Mouse (Mus musculus): ENCODE measurements around the gene Mlec. TPM values are rescaled to one million over a fixed set of nuclear protein-coding genes. Genes with fewer than 3 reads are reported as not detected.

Gene Mlec
- total and polyA plus RNA-seq, 2 experiments from 2014 or later, result 20.6 to 80.9 TPM

DNA sequence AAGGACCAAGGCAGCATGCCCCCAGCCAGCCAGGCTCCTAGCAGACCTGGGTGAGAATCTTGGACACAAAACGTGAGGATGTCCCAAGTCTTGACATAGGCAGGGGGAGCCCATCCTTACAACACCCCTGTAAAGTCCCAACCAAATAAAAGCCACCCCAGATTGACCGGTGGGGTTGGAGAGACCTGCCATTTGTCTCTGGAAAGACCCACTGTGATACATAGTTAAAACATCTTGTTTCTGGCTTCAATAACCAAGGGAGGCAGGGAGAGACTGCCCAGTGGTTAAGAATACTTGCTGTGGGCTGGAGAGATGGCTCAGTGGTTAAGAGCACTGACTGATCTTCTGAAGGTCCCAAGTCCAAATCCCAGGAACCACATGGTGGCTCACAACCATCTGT is 55.7 kb downstream of the Mlec start:
- ATAC-seq, result no peak
- H3K4me3 ChIP-seq (ENCODE audit: low read length), result no peak overlapping the region
- H3K27me3 ChIP-seq (ENCODE audit: insufficient read depth, low read length), result no peaks in the 10 kb centered on the region
- no peak overlapping the region for H3K9ac ChIP-seq (replicated peaks; ENCODE audit: low read length)
- H3K36me3 ChIP-seq (ENCODE audit: insufficient read depth, low read length), result peaks cover 10% of the 10 kb centered on the region; the same call in 1 of the 2 replicates
- no peaks in the 10 kb centered on the region for H3K9me3 ChIP-seq (ENCODE audit: low read length)
- DNase-seq (ENCODE audit: low spot score), result no peak
- no peak overlapping the region for H3K4me2 ChIP-seq (ENCODE audit: low read depth, low read length)
- WGBS, result 87% methylated on average over 2 of the region's 2 CpGs
- H3K27ac ChIP-seq, result no peak overlapping the region
- no peaks in the 10 kb centered on the region for H3K4me1 ChIP-seq (ENCODE audit: insufficient read depth, low read length)
- TF ChIP-seq CTCF (IDR thresholded peaks at IDR 0.05; ENCODE audit: low read depth), result no peak

DNA sequence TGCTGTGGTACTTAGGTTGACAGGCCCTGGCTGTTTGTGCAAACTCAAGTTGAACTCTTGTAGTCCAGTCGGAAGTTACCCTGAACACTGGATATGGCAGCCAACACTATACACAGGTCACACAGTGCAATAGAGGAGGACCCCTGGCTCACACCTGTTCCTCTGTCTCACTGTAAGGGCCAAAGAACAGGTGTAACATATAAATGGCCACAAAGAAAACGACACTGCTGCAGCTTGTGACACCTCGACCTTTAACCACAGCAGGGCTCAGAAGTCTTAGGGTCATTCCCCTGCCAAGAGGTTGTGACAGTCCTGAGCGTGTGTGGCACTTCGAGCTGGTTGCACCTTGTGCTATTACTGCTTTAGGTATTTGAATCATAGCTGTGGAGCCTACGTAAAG is 57.5 kb downstream of the Mlec start:
- no peak for TF ChIP-seq CTCF (IDR thresholded peaks at IDR 0.05; ENCODE audit: low read depth)
- H3K4me2 ChIP-seq (ENCODE audit: low read depth, low read length), result no peak overlapping the region
- H3K36me3 ChIP-seq (ENCODE audit: insufficient read depth, low read length), result peaks cover 28% of the 10 kb centered on the region
- ATAC-seq (no peak), DNase-seq (ENCODE audit: low spot score) (no peak)
- no peaks in the 10 kb centered on the region for H3K4me1 ChIP-seq (ENCODE audit: insufficient read depth, low read length)
- H3K9me3 ChIP-seq (ENCODE audit: low read length), result no peaks in the 10 kb centered on the region
- no peak overlapping the region for H3K9ac ChIP-seq (replicated peaks; ENCODE audit: low read length)
- H3K4me3 ChIP-seq (ENCODE audit: low read length), result no peak overlapping the region
- no peak overlapping the region for H3K27ac ChIP-seq
- WGBS, result 87% methylated on average over 6 of the region's 6 CpGs
- no peaks in the 10 kb centered on the region for H3K27me3 ChIP-seq (ENCODE audit: insufficient read depth, low read length)

DNA sequence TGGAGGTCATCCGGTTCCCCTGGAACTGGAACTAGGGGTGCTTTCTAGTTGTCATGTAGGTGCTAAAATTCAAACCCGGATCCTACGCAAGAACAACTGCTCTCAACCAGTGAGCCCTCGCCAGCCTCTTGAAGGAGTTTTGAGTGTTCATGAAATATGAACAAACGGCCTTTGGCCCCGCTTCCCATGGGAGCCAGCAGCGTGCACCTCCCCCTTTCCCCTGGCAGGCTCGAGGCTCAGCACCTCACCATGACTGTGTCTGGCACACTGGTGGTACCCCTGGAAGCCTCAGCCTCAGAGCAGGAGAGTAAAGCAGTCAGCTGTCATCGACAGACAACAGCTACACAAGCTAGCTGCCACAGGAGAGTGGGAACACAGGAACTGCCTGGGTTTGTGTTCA is 58.0 kb downstream of the Mlec start:
- H3K4me2 ChIP-seq (ENCODE audit: low read depth, low read length), result no peak overlapping the region
- no peak overlapping the region for H3K27ac ChIP-seq
- TF ChIP-seq CTCF (IDR thresholded peaks at IDR 0.05; ENCODE audit: low read depth), result no peak
- 84% methylated on average over 9 of the region's 9 CpGs for WGBS
- no peaks in the 10 kb centered on the region for H3K27me3 ChIP-seq (ENCODE audit: insufficient read depth, low read length)
- no peaks in the 10 kb centered on the region for H3K9me3 ChIP-seq (ENCODE audit: low read length)
- no peak for DNase-seq (ENCODE audit: low spot score)
- H3K36me3 ChIP-seq (ENCODE audit: insufficient read depth, low read length), result peaks cover 32% of the 10 kb centered on the region
- no peaks in the 10 kb centered on the region for H3K4me1 ChIP-seq (ENCODE audit: insufficient read depth, low read length)
- H3K9ac ChIP-seq (replicated peaks; ENCODE audit: low read length), result no peak overlapping the region
- no peak for ATAC-seq
- H3K4me3 ChIP-seq (ENCODE audit: low read length), result no peak overlapping the region

DNA sequence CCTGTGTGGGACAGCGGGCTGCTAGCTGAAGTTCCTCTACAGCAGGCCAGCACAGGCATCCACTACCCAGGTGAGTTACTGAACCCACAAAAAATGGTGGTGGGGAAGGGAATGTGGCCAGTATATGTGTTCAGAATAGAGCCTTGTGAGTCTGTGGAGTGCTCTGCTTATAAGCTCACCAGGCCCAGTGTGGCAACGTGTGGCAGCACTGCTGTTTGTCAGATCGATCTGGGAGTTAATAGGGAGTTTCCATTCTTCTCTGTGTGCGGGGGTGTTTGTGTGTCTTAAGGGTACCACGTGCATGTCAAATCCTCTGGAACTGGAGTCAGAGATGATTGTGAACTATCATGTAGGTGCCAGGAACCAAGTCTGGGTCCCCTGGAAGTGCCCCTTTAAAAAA is 58.4 kb downstream of the Mlec start:
- no peaks in the 10 kb centered on the region for H3K27me3 ChIP-seq (ENCODE audit: insufficient read depth, low read length)
- no peak overlapping the region for H3K9ac ChIP-seq (replicated peaks; ENCODE audit: low read length)
- no peak for ATAC-seq
- H3K4me3 ChIP-seq (ENCODE audit: low read length), result no peak overlapping the region
- H3K27ac ChIP-seq, result no peak overlapping the region
- no peaks in the 10 kb centered on the region for H3K4me1 ChIP-seq (ENCODE audit: insufficient read depth, low read length)
- TF ChIP-seq CTCF (IDR thresholded peaks at IDR 0.05; ENCODE audit: low read depth), result no peak
- 77% methylated on average over 5 of the region's 5 CpGs for WGBS
- H3K9me3 ChIP-seq (ENCODE audit: low read length), result no peaks in the 10 kb centered on the region
- H3K36me3 ChIP-seq (ENCODE audit: insufficient read depth, low read length), result peaks cover 34% of the 10 kb centered on the region
- DNase-seq (ENCODE audit: low spot score), result no peak
- no peak overlapping the region for H3K4me2 ChIP-seq (ENCODE audit: low read depth, low read length)

DNA sequence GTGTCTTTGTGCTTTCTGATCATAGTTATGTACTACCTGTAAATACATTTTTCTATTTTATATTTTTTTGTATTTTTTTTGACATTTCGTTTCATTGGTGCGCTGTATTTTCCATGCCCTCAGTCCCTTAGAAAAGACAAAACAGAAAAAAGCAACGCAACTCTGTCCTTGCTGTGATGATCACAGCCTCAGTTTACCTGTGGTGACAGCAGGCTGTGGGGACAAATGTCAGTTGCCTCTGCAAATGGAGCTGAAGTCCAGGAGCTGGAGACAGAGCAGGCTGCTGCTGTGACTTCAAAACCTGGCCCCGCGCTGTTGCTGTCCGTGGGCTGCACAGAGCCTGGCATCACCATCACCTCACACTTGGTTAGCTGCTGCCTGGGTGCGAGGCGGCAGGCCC is 59.8 kb downstream of the Mlec start, which contains the start of gene Gm10401:
TSS of gene Gm10401 (minus strand) at position 101 of the 400 bp plus-strand sequence.
- Histone ChIP-seq H3K9me3 (ENCODE audit: low read length) (no peaks in the 10 kb centered on the region), H3K36me3 (ENCODE audit: insufficient read depth, low read length) (peaks cover 34% of the 10 kb centered on the region), H3K4me3 (ENCODE audit: low read length) (no peak within 1 kb of the TSS), H3K9ac (replicated peaks; ENCODE audit: low read length) (no peak within 1 kb of the TSS), H3K27me3 (ENCODE audit: insufficient read depth, low read length) (no peaks in the 10 kb centered on the region), H3K4me2 (ENCODE audit: low read depth, low read length) (no peak within 1 kb of the TSS), H3K4me1 (ENCODE audit: insufficient read depth, low read length) (no peaks in the 10 kb centered on the region), H3K27ac (no peak within 1 kb of the TSS)
- no peak for ATAC-seq
- TF ChIP-seq CTCF (IDR thresholded peaks at IDR 0.05; ENCODE audit: low read depth), result no peak
- no peak for DNase-seq (ENCODE audit: low spot score)
- WGBS, result 97% methylated on average over 8 of the region's 8 CpGs

Other genes starting within 250 kb of the Mlec start
- gene Oasl1, start 234.9 kb downstream of the Mlec start, total RNA-seq (2014; rRNA removed), result 0.63 and 1.0 TPM in 2 replicates
- gene Oasl1, start 234.9 kb downstream of the Mlec start, polyA plus RNA-seq (2015; fragmentation: Nextera tagmentation; extraction: Ambion mirVana), result 0.25 and 0.32 TPM in 2 replicates
- gene 2210016L21Rik, start 216.0 kb downstream of the Mlec start, total RNA-seq (2014; rRNA removed), result 51.5 and 53.0 TPM in 2 replicates
- gene 2210016L21Rik, start 216.0 kb downstream of the Mlec start, polyA plus RNA-seq (2015; fragmentation: Nextera tagmentation; extraction: Ambion mirVana), result 178 and 204 TPM in 2 replicates
- gene Hnf1a, start 187.1 kb downstream of the Mlec start, total RNA-seq (2014; rRNA removed), result not detected in 2 replicates
- 0.05 TPM in 2 replicates for gene Hnf1a, start 187.1 kb downstream of the Mlec start, polyA plus RNA-seq (2015; fragmentation: Nextera tagmentation; extraction: Ambion mirVana)
- 136 and 147 TPM in 2 replicates for gene Sppl3, start 147.0 kb downstream of the Mlec start, total RNA-seq (2014; rRNA removed)
- 30.1 and 31.1 TPM in 2 replicates for gene Sppl3, start 147.0 kb downstream of the Mlec start, polyA plus RNA-seq (2015; fragmentation: Nextera tagmentation; extraction: Ambion mirVana)
- not detected in 2 replicates for gene Gm10401, start 59.9 kb downstream of the Mlec start, total RNA-seq (2014; rRNA removed)
- gene Gm10401, start 59.9 kb downstream of the Mlec start, polyA plus RNA-seq (2015; fragmentation: Nextera tagmentation; extraction: Ambion mirVana), result 38.5 and 39.3 TPM in 2 replicates
- 30.3 and 32.5 TPM in 2 replicates for gene Acads, start 38.8 kb downstream of the Mlec start, total RNA-seq (2014; rRNA removed)
- gene Acads, start 38.8 kb downstream of the Mlec start, polyA plus RNA-seq (2015; fragmentation: Nextera tagmentation; extraction: Ambion mirVana), result 22.1 and 25.3 TPM in 2 replicates
- gene Unc119b, start 23.2 kb downstream of the Mlec start, total RNA-seq (2014; rRNA removed), result 27.0 and 32.1 TPM in 2 replicates
- gene Unc119b, start 23.2 kb downstream of the Mlec start, polyA plus RNA-seq (2015; fragmentation: Nextera tagmentation; extraction: Ambion mirVana), result 22.5 and 23.4 TPM in 2 replicates
- gene Cabp1, start 36.2 kb upstream of the Mlec start, total RNA-seq (2014; rRNA removed), result 21.4 and 34.6 TPM in 2 replicates
- gene Cabp1, start 36.2 kb upstream of the Mlec start, polyA plus RNA-seq (2015; fragmentation: Nextera tagmentation; extraction: Ambion mirVana), result 20.9 and 23.6 TPM in 2 replicates
- 28.8 and 55.6 TPM in 2 replicates for gene Pop5, start 77.7 kb upstream of the Mlec start, total RNA-seq (2014; rRNA removed)
- 99.1 and 99.3 TPM in 2 replicates for gene Pop5, start 77.7 kb upstream of the Mlec start, polyA plus RNA-seq (2015; fragmentation: Nextera tagmentation; extraction: Ambion mirVana)
- 108 and 112 TPM in 2 replicates for gene Rnf10, start 114.7 kb upstream of the Mlec start, total RNA-seq (2014; rRNA removed)
- 141 and 145 TPM in 2 replicates for gene Rnf10, start 114.7 kb upstream of the Mlec start, polyA plus RNA-seq (2015; fragmentation: Nextera tagmentation; extraction: Ambion mirVana)
- 30.5 and 31.4 TPM in 2 replicates for gene Coq5, start 121.5 kb upstream of the Mlec start, total RNA-seq (2014; rRNA removed)
- gene Coq5, start 121.5 kb upstream of the Mlec start, polyA plus RNA-seq (2015; fragmentation: Nextera tagmentation; extraction: Ambion mirVana), result 47.1 and 47.5 TPM in 2 replicates
- gene Dynll1, start 142.8 kb upstream of the Mlec start, total RNA-seq (2014; rRNA removed), result 184 and 239 TPM in 2 replicates
- gene Dynll1, start 142.8 kb upstream of the Mlec start, polyA plus RNA-seq (2015; fragmentation: Nextera tagmentation; extraction: Ambion mirVana), result 1,016 and 1,030 TPM in 2 replicates
- gene Srsf9, start 169.0 kb upstream of the Mlec start, total RNA-seq (2014; rRNA removed), result 42.5 and 47.5 TPM in 2 replicates
- 119 and 127 TPM in 2 replicates for gene Srsf9, start 169.0 kb upstream of the Mlec start, polyA plus RNA-seq (2015; fragmentation: Nextera tagmentation; extraction: Ambion mirVana)
- 22.4 and 25.1 TPM in 2 replicates for gene Gatc, start 183.0 kb upstream of the Mlec start, total RNA-seq (2014; rRNA removed)
- 27.5 and 32.1 TPM in 2 replicates for gene Gatc, start 183.0 kb upstream of the Mlec start, polyA plus RNA-seq (2015; fragmentation: Nextera tagmentation; extraction: Ambion mirVana)
- 12.4 and 18.4 TPM in 2 replicates for gene Triap1, start 183.0 kb upstream of the Mlec start, total RNA-seq (2014; rRNA removed)
- 59.2 and 61.6 TPM in 2 replicates for gene Triap1, start 183.0 kb upstream of the Mlec start, polyA plus RNA-seq (2015; fragmentation: Nextera tagmentation; extraction: Ambion mirVana)
- 1,147 and 1,391 TPM in 2 replicates for gene Cox6a1, start 190.8 kb upstream of the Mlec start, total RNA-seq (2014; rRNA removed)
- gene Cox6a1, start 190.8 kb upstream of the Mlec start, polyA plus RNA-seq (2015; fragmentation: Nextera tagmentation; extraction: Ambion mirVana), result 1,694 and 1,700 TPM in 2 replicates

Data from hindbrain, postnatal 0 days (tissue).